Mouse (Mus musculus) spleen, adult 2 months (tissue): ENCODE data around the gene Naalad2.

Source experiments
- CTCF ChIP-seq: fragments of 200-500 bp; IDR thresholded peaks from 2 replicates; pipeline ENCODE4 v1.5.1; 2011; ENCODE audit warnings: mild to moderate bottlenecking, inconsistent platforms; ENCODE audit not compliant: insufficient read depth, insufficient read length, insufficient replicate concordance; ENCODE audit errors: extremely low read depth
- POLR2A ChIP-seq: fragments of 200-500 bp; IDR thresholded peaks from 2 replicates; pipeline ENCODE4 v1.6.1; 2011; ENCODE audit warnings: low read depth, low read length, inconsistent platforms

- TF ChIP-seq CTCF, result no peak
- TF ChIP-seq POLR2A, result no peak
Measured at GRCm38 (mm10) chr9:18277497-18277896, 125.3 kb downstream of the Naalad2 start.
